Comparison of ENCODE assay signal across 8 mouse cellular contexts in the genomic region with DNA sequence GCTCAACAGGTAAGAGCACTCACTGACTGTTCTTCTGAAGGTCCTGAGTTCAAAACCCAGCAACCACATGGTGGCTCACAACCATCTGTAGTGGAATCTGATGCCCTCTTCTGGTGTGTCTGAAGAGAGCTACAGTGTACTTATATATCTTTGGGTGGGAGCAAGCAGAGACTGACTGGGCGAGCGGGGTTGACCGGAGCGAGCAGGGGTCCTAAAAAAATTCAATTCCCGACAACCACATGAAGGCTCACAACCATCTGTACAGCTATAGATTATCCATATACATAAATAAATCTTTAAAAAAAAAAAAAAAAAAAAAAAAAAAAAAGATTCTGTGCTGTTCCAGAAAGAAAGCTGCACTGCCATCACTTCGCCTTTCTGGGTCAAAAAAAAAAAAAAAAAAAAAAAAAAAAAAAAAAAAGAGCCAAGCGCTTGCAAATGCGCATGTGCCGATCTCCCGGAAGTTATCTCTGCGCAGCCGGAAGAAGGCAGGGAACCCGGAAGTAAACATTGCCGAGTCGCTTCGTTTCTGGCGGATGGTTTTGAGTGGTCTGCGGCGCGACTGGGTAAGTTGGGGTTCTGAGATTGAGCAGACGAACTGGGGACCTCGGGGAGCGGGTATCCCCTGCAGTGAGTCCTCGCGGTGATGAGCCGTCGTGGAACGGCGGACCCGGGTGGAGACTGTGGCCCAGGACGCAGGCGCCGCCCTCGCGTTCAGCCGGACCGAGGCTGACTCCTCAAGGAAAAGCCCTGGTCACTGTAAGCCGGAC. TPM values are rescaled to one million over a fixed set of nuclear protein-coding genes. Genes with fewer than 3 reads are reported as not detected.
DNase-seq lines count a peak whose midpoint lies in the region; ATAC-seq and TF ChIP-seq lines count a peak whose summit lies in the region.

A gene (plus strand): TSS at position 491 of the 770 bp plus-strand sequence.

- 0 out of 2 replicates have a peak, but pooled peaks cover 5% of the 10 kb centered on the region for H3K4me1 ChIP-seq in embryonic fibroblast, embryonic 13.5 days (ENCODE audit: control insufficient read depth, insufficient read depth, low read length)
- peaks cover 8% of the 10 kb centered on the region for H3K4me1 ChIP-seq in heart, embryonic 10.5 days
- peaks cover 7% of the 10 kb centered on the region; the same call in 1 of the 2 replicates for H3K4me1 ChIP-seq in kidney, embryonic 14.5 days (ENCODE audit: control insufficient read depth, insufficient read depth, low read length)
- peaks cover 10% of the 10 kb centered on the region for H3K4me1 ChIP-seq in liver, embryonic 12.5 days
- H3K4me1 ChIP-seq in stomach, embryonic 14.5 days (ENCODE audit: control insufficient read depth, insufficient read depth, low read length): peaks cover 5% of the 10 kb centered on the region; the same call in 1 of the 2 replicates

- H3K9me3 ChIP-seq in heart, embryonic 10.5 days: no peaks in the 10 kb centered on the region
- H3K9me3 ChIP-seq in kidney, embryonic 14.5 days (ENCODE audit: control insufficient read depth, low read length): no peaks in the 10 kb centered on the region
- H3K9me3 ChIP-seq in liver, embryonic 12.5 days (replicated peaks): no peaks in the 10 kb centered on the region
- H3K9me3 ChIP-seq in stomach, embryonic 14.5 days (ENCODE audit: control insufficient read depth, low read depth, low read length): no peaks in the 10 kb centered on the region

- peaks cover 12% of the 10 kb centered on the region; the same call in 1 of the 2 replicates for H3K36me3 ChIP-seq in heart, embryonic 10.5 days
- H3K36me3 ChIP-seq in kidney, embryonic 14.5 days (ENCODE audit: control insufficient read depth, insufficient read depth, low read length): peaks cover 14% of the 10 kb centered on the region
- peaks cover 14% of the 10 kb centered on the region for H3K36me3 ChIP-seq in liver, embryonic 12.5 days
- H3K36me3 ChIP-seq in stomach, embryonic 14.5 days (ENCODE audit: control insufficient read depth, insufficient read depth, low read length): peaks cover 7% of the 10 kb centered on the region; the same call in 1 of the 2 replicates

- H3K9ac ChIP-seq in kidney, embryonic 14.5 days (ENCODE audit: low read depth, low read length): peak within 1 kb of the TSS; percentile 75
- H3K9ac ChIP-seq in liver, embryonic 12.5 days: peak within 1 kb of the TSS; percentile 72
- H3K9ac ChIP-seq in stomach, embryonic 14.5 days (replicated peaks; ENCODE audit: low read depth, low read length): peak within 1 kb of the TSS; percentile 65

- peak within 1 kb of the TSS; percentile 72 for H3K4me3 ChIP-seq in embryonic fibroblast, embryonic 13.5 days (ENCODE audit: insufficient read depth, low read length)
- peak within 1 kb of the TSS; percentile 95 for H3K4me3 ChIP-seq in heart, embryonic 10.5 days
- peak within 1 kb of the TSS; percentile 69 for H3K4me3 ChIP-seq in kidney, embryonic 14.5 days (ENCODE audit: low read length)
- H3K4me3 ChIP-seq in liver, embryonic 12.5 days: peak within 1 kb of the TSS; percentile 88
- peak within 1 kb of the TSS; percentile 89 for H3K4me3 ChIP-seq in stomach, embryonic 14.5 days (ENCODE audit: low read depth, low read length)

- 9% methylated on average over 38 of the region's 38 CpGs for WGBS in heart, embryonic 10.5 days
- WGBS in kidney, embryonic 14.5 days: 8% methylated on average over 38 of the region's 38 CpGs
- WGBS in liver, embryonic 12.5 days (ENCODE audit: insufficient replicate concordance): 6% methylated on average over 38 of the region's 38 CpGs
- WGBS in stomach, embryonic 14.5 days: 7% methylated on average over 38 of the region's 38 CpGs

- peak within 1 kb of the TSS; percentile 78 for H3K4me2 ChIP-seq in kidney, embryonic 14.5 days (replicated peaks; ENCODE audit: low read depth, low read length)
- peak within 1 kb of the TSS; percentile 79 for H3K4me2 ChIP-seq in liver, embryonic 12.5 days
- H3K4me2 ChIP-seq in stomach, embryonic 14.5 days (replicated peaks; ENCODE audit: low read depth, low read length): peak within 1 kb of the TSS; percentile 79

- no peaks in the 10 kb centered on the region for H3K27me3 ChIP-seq in heart, embryonic 10.5 days (ENCODE audit: insufficient read depth, poor library complexity, severe bottlenecking)
- no peaks in the 10 kb centered on the region for H3K27me3 ChIP-seq in kidney, embryonic 14.5 days (ENCODE audit: control insufficient read depth, insufficient read depth, low read length)
- no peaks in the 10 kb centered on the region for H3K27me3 ChIP-seq in liver, embryonic 12.5 days (replicated peaks)
- H3K27me3 ChIP-seq in stomach, embryonic 14.5 days (ENCODE audit: control insufficient read depth, insufficient read depth, low read length): no peaks in the 10 kb centered on the region

- no peak within 1 kb of the TSS for H3K27ac ChIP-seq in embryonic fibroblast, embryonic 13.5 days (ENCODE audit: insufficient read depth, low read length)
- peak within 1 kb of the TSS; percentile 88 for H3K27ac ChIP-seq in heart, embryonic 10.5 days
- no peak within 1 kb of the TSS for H3K27ac ChIP-seq in kidney, embryonic 14.5 days (ENCODE audit: low read depth, low read length)
- peak within 1 kb of the TSS; percentile 76 for H3K27ac ChIP-seq in liver, embryonic 12.5 days
- H3K27ac ChIP-seq in stomach, embryonic 14.5 days (ENCODE audit: low read length): peak within 1 kb of the TSS; percentile 3; the same call in 1 of the 2 replicates

- no peak for TF ChIP-seq CTCF in embryonic fibroblast, embryonic 13.5 days (IDR thresholded peaks at IDR 0.05; ENCODE audit: borderline replicate concordance, insufficient read depth, low read length)

- peak; percentile 93 for DNase-seq in brain, adult 2 months (ENCODE audit: low read depth, low spot score)
- peak; percentile 90 for DNase-seq in heart, embryonic 10.5 days (ENCODE audit: low spot score)
- peak; percentile 69 to 79 for DNase-seq in natural killer cell, adult 2 months (ENCODE audit: low spot score in 2 of 2)

- peak; percentile 97 for ATAC-seq in CD4-positive, CD25-positive, alpha-beta regulatory T cell, adult 4 months
- peak; percentile 88 for ATAC-seq in kidney, embryonic 14.5 days (ENCODE audit: low FRiP score, low TSS enrichment)
- peak; percentile 88 for ATAC-seq in liver, embryonic 12.5 days
- peak; percentile 84 for ATAC-seq in stomach, embryonic 14.5 days (ENCODE audit: insufficient number of reproducible peaks, insufficient read depth, low FRiP score, low read depth)

- TF ChIP-seq POLR2A in embryonic fibroblast, embryonic 13.5 days (IDR thresholded peaks at IDR 0.05; ENCODE audit: low read depth, low read length): peak; percentile 58; the same call in 1 of the 2 replicates

RNA-seq across cellular contexts. Expression of the gene that starts here (rescaled TPM):
- polyA plus RNA-seq in CD4-positive, CD25-positive, alpha-beta regulatory T cell, adult 4 months (2017; shearing (Covaris generic)): 100 to 1,000 TPM; 103 to 115 TPM
- polyA plus RNA-seq in embryonic fibroblast, embryonic 13.5 days (2011; ENCODE audit: insufficient read length, low read depth, missing spikeins): 34.7 and 42.0 TPM in 2 replicates
- 36.6 and 44.1 TPM in 2 replicates for polyA plus RNA-seq in heart, embryonic 10.5 days (2016; fragmentation: Nextera tagmentation; extraction: Ambion mirVana)
- polyA plus RNA-seq in kidney, embryonic 14.5 days (2014; fragmentation: Nextera tagmentation; extraction: Ambion mirVana): 58.2 and 65.2 TPM in 2 replicates
- 31.6 and 32.3 TPM in 2 replicates for polyA plus RNA-seq in liver, embryonic 12.5 days (2016; fragmentation: Nextera tagmentation; extraction: Ambion mirVana)
- 55.4 and 58.6 TPM in 2 replicates for polyA plus RNA-seq in stomach, embryonic 14.5 days (2014; fragmentation: Nextera tagmentation; extraction: Ambion mirVana)

Comparison
In these comparisons a context has a peak if more than half of its experiments do, and no peak if none do; other contexts are left out.
1. H3K27ac ChIP-seq: peak in heart, embryonic 10.5 days (single experiment), liver, embryonic 12.5 days (single experiment) and stomach, embryonic 14.5 days (single experiment); none in embryonic fibroblast, embryonic 13.5 days (single experiment) and kidney, embryonic 14.5 days (single experiment).
2. Peak in every context shown above with its lines, with median percentiles within 50 percentile points of each other: ATAC-seq, DNase-seq, H3K4me3 ChIP-seq, H3K4me2 ChIP-seq and H3K9ac ChIP-seq.